Mouse (Mus musculus) heart, adult 8-10 months (tissue): ENCODE data around the gene Tcf7l1. TPM values are rescaled to one million over a fixed set of nuclear protein-coding genes. Genes with fewer than 3 reads are reported as not detected.

Experiments
- DNase-seq: peaks from one replicate; pipeline ENCODE4 v3.0.0; 2022; ENCODE audit warnings: low spot score
- total RNA-seq, 4 experiments: library from RNA; stranded (reverse); gene quantifications; 2 replicates each; pipeline ENCODE4 v1.2.4; 2022

Tcf7l1 gene
- total RNA-seq, 4 experiments from 2014 or later, result 6.8 to 9.2 (median 7.9) TPM

DNA sequence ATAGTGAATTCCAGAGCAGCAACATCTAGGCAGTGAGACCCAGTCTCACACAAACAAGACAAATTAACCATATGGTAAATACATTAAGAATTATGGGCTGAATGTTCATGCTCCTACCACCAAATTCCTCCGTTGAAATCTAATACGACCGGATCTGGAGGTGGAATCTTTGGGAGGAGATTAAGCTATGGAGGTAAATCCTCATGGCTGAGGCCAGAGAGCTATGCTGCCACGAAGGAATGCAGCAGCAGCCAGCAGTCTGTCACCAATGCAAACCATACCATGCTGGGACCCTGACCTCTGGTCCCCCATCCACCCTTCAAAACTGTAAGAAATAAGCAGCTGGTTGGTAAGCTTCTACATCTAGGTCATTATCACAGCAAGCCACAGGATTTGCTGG, 41.9 kb downstream of the Tcf7l1 start:
- no peak for DNase-seq

DNA sequence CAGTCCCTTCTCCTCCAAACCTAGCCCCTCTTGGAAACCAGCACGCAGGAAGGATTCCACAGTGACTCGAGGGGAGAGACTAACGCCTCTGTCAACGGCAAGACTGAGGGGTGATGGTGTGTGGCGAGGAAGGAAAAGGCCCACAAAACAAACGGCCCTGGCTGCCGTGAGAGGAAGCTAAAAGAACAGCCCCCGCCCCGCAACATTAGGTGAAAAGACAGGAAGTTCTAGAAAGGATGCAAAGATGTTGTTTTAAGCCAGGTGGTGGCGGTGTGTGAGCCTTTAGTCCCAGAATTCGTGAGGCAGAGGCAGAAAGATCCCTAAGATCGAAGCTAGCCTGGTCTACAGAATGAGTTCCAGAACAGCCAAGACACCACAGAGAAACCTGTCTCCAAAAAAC, 43.3 kb downstream of the Tcf7l1 start:
- no peak for DNase-seq

DNA sequence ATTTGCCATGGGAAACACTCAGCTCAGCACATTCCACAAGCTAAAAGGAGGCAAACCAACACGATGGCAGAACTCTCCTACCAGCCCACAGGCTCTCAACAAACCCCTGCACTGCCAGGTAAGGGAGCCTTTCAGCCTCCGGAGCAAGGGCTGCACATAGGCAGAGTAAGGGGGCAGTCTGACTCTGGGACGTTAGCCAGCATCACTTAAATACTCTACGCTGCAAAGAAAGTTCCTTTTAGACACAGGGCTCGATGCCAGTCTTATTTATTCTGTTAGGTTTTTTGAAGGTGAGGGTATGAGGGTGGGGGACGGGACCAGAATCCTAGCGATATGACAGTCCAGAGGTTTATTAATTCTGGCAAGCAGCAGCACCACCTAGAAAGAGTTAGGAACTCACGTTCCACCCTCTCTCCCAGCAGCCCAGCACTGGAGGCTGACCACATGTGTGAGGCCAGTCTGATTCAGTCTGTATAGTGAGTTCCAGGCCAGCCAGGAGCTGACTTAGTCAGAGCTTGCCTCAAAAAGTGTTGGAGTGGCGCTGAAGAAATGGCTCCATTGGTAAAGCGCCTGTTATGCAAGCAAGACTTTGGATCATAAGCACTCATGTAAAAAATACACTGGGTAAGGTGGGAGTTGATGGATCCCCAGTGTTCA, 44.8 kb downstream of the Tcf7l1 start:
- DNase-seq, result no peak

DNA sequence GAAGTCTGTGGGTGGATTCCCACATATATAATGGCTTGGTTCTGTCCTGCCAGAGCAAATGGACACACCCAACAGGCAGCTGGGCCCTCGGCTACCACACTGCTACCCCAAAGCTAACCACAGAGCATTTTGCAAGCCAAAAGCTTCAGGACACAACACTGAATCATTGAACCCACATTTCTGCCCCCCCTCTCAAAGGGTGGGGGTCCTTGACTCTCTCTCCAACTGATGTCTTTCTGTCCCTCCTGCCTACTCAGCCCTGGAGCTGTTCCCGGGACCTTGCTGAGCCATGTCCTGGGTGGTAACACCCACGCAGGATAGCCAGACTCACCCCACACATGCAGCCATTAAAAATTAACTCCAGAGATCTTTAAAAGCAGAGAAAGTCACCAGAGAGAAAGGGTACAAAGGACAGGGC, 45.4 kb downstream of the Tcf7l1 start:
- no peak for DNase-seq

DNA sequence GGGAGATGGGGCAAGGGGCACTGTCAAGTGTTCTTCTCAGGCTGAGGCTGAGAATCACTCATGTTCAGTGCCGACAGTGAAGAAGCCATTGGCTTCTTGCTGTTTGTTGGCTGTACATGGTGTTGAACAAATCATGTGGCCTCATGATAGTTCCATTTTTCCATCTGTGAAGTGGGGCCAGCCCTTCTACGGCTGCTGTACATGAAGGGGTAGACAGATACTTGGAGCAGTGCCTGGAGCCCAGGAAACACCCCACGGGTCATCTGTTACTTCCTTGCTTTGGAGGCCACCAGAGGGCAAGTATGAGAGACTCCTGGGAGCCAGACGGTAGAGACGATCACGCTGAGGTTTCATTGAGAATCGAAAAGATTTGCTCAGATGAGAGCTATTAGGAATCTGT, 46.7 kb downstream of the Tcf7l1 start:
- no peak for DNase-seq

DNA sequence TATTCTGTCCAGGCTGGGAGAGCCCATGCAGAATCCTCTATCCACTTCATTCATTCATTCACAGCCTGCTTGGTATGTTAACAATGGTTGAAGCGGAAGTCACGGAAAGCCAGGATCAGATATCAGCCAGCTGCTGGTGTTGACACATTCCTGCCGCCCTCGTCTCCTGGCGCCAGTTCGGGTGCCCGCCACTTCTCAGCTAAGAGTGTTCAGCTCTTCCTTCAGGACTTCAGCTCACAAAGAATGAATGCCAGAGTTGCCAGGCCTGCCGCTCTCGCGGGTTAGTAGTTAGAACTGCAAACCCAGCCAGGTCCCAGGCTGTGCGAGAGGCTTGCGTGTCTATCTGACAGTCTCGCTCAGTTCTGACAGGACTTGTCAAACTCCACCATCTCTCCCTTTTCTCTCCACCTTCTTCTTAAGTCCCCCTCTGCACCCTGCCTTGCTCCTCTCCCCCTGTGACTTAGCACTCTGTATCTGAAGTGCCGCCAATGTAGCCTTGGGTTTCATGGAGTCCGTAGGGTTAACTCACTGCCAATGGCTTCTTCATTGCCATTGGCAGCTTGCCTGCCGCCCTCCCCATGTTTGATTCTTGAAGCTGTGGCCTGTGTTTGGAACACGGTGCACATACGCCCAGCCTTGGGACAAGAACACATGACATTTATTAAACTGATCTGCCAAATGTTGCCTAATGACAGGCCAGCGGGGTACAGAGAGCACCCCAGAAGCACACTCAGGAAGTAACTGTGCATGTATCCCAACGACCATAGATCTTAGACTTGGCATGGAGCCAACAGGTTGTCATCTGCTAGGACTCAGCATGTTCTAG, 48.2 kb downstream of the Tcf7l1 start:
- peak; percentile 38 for DNase-seq

DNA sequence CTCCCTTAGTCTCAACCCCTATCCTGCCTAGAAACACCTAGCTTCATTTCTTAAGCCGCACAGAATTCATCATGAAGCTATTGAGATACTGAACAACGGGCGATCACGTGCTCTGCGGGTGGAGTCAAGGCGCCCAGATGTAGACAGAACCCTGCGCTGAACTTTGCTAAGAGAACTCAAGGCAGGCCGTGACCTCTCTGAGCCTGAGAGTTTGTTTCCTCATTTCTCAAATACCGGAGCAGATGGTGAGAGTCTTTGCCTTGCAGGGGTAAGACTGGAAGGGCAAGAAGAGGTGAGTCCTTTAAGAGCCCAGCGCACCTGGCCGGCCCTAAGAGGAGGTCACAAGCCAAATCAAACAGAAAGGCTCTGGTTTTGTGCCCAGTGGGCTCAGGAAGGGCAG, 52.2 kb downstream of the Tcf7l1 start:
- DNase-seq, result no peak

DNA sequence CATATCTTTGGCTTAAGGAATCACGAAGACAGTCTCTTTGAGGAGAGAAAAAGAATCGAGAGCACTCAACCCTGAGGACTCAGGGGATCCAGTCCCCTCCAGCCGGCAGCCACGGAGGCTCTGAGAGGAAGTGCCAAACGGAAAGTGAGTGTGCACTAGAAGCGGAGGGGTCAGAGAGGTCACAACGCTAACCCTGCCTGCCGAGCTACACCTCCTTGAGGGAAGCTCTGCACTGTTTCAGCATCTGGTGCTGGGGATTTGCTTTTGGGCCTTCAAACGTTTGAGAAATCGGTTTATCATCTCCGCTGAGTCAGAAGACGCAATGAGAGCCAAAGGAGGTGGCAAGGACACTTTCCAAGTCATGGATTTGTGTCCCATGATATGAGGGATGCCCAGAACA, 53.8 kb downstream of the Tcf7l1 start:
- DNase-seq, result no peak

DNA sequence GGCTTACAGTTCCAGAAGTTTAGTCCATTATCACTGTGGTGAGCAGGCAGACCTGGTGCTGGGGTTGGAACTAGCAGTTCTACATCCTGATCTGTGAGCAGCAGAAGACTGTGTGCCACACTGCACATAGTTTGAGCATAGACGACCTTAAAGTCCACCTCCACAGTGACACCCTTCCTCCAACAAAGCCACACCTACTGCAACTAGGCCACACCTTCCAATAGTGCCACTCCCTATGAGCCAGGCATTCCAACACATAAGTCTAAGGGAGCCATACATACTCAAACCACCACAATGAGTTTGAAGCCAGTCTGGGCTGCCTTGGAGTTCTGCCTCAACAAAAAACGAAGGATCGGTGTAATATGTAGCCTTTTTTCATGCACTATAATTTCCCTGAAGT, 55.7 kb downstream of the Tcf7l1 start:
- DNase-seq, result no peak

DNA sequence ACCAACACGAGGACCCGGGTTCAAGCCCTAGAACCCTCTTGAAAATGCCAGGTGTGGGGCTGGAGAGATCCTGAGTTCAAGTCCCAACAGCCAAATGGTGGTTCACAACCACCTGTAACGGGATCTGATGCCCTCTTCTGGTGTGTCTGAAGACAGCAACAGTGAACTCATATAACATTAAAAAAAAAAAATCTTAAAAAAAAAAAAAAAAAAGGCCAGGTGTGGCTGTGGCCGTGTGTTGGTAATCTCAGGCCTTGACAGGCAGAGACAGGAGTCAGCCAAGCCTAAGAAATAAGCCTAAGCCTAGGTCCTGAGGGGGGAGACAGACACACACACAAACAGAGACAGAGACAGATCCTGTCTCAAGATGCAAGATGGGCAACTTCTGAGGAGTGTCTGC, 56.9 kb downstream of the Tcf7l1 start:
- no peak for DNase-seq

DNA sequence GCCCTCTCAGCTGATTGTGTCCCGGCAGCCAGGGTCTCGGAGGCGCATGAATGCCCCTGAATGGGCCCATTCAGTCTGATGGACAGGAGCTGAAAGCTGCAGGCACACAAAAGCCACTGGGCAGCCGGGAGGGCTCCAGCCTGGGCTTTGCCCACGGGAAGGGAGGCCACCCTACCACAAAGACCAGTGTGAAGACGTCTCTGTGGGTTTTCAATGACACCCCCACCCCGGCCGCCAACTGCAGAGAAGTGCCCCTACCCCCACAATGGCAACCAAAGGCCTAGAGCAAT, 58.5 kb downstream of the Tcf7l1 start:
- no peak for DNase-seq

DNA sequence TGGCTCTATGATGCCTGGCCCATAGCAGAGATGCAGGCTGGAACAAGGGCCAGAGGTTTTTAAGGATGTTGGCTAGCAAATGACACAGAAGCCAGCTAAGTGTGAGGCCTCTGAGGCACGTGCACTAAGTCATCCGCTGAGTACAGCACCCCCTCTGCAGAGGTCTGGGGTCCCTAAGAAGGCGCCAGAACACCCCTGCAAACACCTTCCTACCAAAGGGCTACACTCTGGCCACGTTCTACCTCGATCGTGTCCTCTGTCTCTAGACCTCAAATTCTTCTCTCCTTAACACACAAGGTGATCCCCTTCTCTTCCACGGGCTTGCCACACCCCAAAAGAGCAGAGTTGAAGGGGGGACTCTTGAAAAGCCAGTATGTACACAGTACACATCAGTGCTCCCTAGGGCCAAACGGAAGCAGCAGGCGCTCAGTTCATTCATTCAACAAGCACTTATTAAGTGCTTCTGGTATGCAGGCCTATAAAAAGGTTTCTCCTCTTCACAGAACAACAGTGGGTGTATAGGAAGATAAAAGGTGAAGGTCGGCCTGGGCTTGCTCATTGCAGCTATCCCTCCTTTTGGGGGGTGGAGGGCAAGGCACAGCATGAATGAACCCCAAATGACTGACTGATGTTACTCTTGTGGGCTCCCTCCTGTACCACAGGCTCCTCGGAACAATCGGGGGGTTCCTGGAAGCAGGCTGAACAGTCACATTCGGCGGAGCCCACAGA, 59.1 kb downstream of the Tcf7l1 start:
- DNase-seq, result no peak

DNA sequence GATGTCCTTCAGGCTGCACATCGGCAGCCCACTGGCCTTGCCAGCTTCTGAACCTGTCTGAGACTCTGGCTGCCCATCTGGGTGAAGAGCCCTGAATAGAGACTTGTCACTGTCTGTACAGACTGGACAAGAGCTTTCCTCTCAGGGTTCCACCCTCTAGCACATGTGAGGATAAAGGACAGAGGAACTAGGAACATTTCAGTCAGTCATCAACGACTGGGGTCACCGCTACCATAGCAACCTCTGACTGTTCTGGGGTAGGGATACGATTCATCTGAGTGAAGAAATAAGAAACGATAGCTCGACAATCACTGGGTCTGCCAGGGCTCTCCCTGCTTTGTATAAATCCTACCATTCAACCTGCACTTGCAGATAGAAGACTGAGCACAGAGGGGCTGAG, 61.2 kb downstream of the Tcf7l1 start:
- DNase-seq, result no peak

DNA sequence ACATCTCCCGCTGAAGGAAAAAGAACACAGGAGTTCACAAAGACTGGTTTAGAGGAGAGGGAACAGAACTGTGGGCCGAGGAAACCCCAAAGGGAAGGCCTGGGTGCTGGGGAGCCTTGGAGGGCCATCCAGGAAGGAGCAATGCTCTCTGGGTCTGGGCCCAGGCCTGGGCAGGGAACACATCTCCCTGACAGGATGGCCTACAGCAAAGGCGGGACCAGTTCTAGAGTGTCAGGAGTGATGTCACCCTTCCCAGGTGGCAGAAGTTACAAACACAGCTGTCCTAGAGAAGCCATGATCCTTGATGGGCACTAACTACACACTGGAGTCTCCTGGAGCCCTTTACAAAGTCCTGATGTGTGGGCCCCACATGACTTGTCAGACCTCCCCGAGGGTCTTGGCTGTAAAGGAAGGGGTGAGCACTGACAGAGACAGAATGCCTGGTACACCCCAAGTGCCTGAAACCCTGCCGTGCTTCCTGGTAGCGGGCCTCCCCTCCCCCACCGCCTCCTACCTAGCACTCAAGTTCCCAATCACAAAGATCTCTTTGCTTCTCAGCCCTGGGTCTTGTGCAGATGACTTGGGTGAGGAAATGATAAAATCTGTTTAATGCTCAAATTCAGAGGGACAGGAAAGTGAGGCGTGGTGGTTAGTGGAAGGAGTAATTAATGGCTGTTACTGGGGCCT, 64.4 kb downstream of the Tcf7l1 start:
- no peak for DNase-seq

DNA sequence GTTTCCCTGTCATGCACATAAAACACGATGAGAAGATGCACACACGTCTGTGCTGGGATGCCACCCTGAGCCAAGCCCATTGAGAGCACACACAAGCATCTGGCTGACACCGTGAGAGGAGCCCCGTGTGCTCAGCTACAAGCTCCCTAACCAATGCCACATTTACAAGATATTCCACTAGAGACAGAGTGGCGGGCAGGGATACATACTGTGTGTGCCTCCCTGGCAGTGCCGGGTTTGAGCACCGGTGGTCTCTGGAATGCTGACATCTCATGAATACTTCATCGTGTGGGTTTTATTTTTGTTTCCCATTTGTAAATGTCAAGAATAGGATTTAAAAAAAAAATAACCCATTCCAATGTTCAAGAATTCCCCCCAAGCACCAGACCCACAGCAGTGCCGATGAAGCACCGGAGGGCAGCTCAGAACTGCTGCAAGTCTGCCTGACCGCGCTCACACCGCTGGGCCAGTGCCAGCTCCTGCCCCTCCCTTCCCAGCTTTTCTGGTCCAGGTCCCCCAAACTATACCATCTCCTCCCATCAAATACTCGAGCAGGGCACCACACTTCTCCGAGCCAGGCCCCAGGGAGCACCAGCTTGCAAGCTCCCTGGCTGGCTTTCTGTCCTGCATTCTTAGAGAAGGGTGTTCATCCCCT, 65.2 kb downstream of the Tcf7l1 start:
- no peak for DNase-seq

DNA sequence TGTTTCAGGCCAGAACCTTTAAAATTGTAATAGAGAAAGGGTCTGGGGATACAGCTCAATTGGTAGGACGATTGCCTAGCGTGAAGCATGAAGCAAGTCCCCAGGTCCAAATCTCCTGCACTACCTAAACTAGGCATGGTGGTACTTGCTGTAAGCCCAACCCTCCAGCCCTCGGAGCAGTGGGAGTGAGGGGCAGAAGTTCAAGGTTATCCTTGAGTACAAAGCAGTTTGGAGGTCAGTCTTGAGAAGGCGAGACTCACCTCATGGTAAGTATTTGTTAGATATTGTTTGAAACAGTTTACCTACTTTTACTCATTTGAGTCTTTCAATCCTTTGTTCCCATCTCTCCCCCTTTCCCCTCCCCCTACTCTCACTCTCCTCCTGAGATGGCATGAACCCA, 65.9 kb downstream of the Tcf7l1 start:
- no peak for DNase-seq

DNA sequence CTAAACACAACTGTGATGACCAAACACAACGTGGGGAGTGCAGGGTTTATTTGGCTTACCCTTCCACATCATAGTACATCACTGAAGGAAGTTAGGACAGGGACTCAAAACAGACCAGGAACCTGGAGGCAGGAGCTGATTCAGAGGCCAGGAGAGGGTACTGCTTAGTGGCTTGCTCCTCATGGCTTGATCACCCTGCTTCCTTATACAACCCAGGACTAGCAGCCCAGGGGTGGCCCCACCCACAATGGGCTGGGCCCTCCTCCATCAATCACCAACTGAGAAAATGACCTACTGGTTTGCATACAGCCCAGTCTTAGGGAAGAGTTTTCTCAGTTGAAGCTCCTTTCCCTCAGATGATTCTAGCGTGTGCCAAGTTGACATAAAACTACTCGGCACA, 68.2 kb downstream of the Tcf7l1 start:
- no peak for DNase-seq

DNA sequence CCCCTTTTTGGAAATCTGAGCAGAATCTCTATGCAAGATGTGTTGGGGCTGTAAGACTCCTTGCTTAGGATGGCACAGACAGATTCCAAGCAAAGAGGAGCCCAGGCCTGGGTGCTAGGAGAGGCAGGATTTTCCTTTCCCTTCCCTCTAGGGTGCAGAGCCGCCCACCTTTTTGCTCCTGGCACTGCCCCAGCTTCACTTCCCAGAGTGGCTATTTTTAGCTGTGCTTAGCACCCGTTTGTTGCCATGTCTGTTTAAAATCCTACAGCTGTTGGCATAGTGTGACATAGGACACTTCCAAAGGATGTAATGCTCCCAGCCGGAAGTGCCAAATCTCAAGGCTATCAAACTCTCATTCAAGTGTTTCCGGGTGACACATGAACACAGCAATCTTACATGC, 74.3 kb downstream of the Tcf7l1 start:
- no peak for DNase-seq

DNA sequence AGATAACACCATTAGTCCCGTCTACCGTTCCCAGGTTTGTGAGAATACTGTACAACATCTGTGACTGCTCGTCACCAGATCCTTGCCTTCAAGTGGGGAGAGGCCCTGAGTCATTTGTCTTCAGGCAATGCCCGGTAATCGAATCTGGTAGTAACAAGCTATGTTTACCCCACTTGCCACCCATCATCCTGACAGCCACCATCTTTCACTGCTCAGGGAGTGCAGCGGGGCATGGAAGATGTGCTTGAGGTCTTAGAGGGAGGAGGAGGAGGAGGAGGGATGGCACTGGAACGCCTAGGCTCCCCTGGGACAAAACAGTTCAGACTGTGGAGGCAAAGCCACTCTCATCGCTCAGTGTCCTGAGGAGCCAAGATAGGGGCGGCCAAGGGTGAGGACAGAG, 74.8 kb downstream of the Tcf7l1 start:
- no peak for DNase-seq

DNA sequence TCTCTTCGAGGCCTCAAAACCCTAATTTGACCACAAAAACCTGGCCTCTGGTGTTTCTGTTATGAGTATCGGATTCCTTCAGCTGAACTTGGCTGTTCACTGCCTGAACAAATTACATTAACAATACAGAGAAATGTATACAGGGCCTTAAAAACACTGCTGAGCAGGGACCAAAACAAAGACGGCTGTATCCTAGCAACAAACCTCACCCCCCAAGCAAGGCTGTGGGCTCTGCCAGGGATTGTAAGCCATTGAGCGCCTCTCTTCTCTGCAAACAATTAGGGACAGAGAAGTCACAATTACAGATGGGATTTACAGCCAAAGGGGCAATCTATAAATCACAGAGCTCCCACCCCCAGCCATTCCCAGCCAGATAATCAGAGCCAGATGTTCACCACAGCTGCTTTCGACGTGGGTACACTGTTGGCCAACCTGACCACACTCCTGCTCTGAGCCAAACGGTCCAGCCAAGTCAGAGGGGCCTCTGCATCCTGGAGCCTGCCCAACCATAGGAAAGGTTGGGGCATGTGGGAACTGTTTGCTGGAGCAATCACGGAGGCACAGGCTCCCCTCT, 77.5 kb downstream of the Tcf7l1 start:
- DNase-seq, result no peak

DNA sequence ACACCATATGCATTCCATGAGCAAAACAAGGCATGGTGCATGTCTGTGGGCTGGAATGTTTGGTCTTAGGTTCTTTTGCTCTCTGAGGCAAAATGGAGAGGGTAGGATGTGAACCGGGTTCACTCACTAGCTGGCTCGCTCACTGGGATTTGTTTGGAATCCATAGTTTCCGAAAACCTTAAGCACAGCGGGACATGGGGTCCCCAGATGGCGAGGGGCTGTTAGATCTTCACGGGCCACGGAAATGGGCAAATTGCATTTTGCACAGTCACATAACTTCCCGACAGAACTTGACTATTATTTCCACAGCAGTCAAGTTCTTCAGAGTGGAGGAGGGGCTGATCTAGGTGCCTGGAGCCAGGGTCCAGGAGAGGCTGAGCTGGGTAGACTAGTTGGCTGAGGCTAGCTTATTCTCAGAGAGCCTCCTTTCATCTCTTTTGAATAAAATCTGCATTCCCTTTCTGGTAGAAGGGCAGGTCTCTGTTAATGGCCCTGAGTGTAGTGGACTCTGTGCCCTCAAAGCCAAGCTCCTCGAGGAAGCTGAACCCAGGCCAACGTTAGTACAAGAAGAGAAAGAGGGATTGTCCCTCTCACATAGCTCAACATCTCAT, 78.1 kb downstream of the Tcf7l1 start:
- DNase-seq, result no peak
